In genomic region chr6:42282865-42283528, GRCm38 (mm10) we compare ENCODE assay signal across 21 mouse cellular contexts. TPM values are rescaled to one million over a fixed set of nuclear protein-coding genes. Genes with fewer than 3 reads are reported as not detected.
DNase-seq lines count a peak whose midpoint lies in the region; ATAC-seq lines count a peak whose summit lies in the region.
"Had no signal": no experiment of that assay in that cellular context is flagged by ENCODE, and none has a peak within 500 bp of the region (broad histone marks: within the 10 kb centered on the region; RNA-seq: fewer than 3 reads in every experiment).

No protein-coding gene starts in this region.

- no peak overlapping the region for H3K4me3 ChIP-seq in forebrain, embryonic 15.5 days
- H3K4me3 ChIP-seq in forebrain, embryonic 10.5 days, result no peak overlapping the region
- H3K4me3 ChIP-seq in kidney, embryonic 14.5 days (ENCODE audit: low read length), result no peak overlapping the region
- H3K4me3 ChIP-seq: erythroblast, embryonic 14.5 days; liver, embryonic 15.5 days; neural tube, embryonic 13.5 days; stomach, embryonic 15.5 days had no signal

- no peak overlapping the region for H3K4me2 ChIP-seq in forebrain, embryonic 15.5 days (replicated peaks)
- no peak overlapping the region for H3K4me2 ChIP-seq in kidney, embryonic 14.5 days (replicated peaks; ENCODE audit: low read depth, low read length)
- H3K4me2 ChIP-seq: liver, embryonic 15.5 days; neural tube, embryonic 13.5 days; stomach, embryonic 15.5 days had no signal

- no peaks in the 10 kb centered on the region for H3K4me1 ChIP-seq in forebrain, embryonic 15.5 days
- no peaks in the 10 kb centered on the region for H3K4me1 ChIP-seq in forebrain, embryonic 10.5 days
- no peaks in the 10 kb centered on the region for H3K4me1 ChIP-seq in kidney, embryonic 14.5 days (ENCODE audit: control insufficient read depth, insufficient read depth, low read length)
- H3K4me1 ChIP-seq: liver, embryonic 15.5 days; neural tube, embryonic 13.5 days; stomach, embryonic 15.5 days had no signal

- intact Hi-C loops in heart, postnatal 10 days (cut with DNase I), result no loop called here

- 0 out of 2 replicates have a peak, but pooled peaks have one; percentile 21 for ATAC-seq in forebrain, embryonic 15.5 days (replicated peaks)
- ATAC-seq in kidney, embryonic 14.5 days (ENCODE audit: low FRiP score, low TSS enrichment), result 0 out of 2 replicates have a peak, but pooled peaks have one; percentile 24
- no peak; the same call in 1 of the 2 replicates for ATAC-seq in megakaryocyte progenitor cell, adult 5-6 weeks (replicated peaks; ENCODE audit: poor library complexity)

- 85% methylated on average over 5 of the region's 5 CpGs for WGBS in forebrain, embryonic 15.5 days
- 88% methylated on average over 5 of the region's 5 CpGs for WGBS in forebrain, embryonic 10.5 days
- 71% methylated on average over 5 of the region's 5 CpGs for WGBS in kidney, embryonic 14.5 days

- H3K9ac ChIP-seq in forebrain, embryonic 15.5 days (replicated peaks), result no peak overlapping the region
- H3K9ac ChIP-seq in kidney, embryonic 14.5 days (ENCODE audit: low read depth, low read length), result no peak overlapping the region
- H3K9ac ChIP-seq: liver, embryonic 15.5 days; neural tube, embryonic 13.5 days; stomach, embryonic 15.5 days had no signal

- peaks cover 74% of the 10 kb centered on the region for H3K36me3 ChIP-seq in forebrain, embryonic 15.5 days
- peaks cover 91% of the 10 kb centered on the region for H3K36me3 ChIP-seq in forebrain, embryonic 10.5 days (replicated peaks)
- H3K36me3 ChIP-seq in kidney, embryonic 14.5 days (ENCODE audit: control insufficient read depth, insufficient read depth, low read length), result peaks cover 54% of the 10 kb centered on the region

- no peaks in the 10 kb centered on the region for H3K9me3 ChIP-seq in forebrain, embryonic 15.5 days
- no peaks in the 10 kb centered on the region for H3K9me3 ChIP-seq in forebrain, embryonic 10.5 days
- no peaks in the 10 kb centered on the region for H3K9me3 ChIP-seq in kidney, embryonic 14.5 days (ENCODE audit: control insufficient read depth, low read length)
- H3K9me3 ChIP-seq: liver, embryonic 15.5 days; neural tube, embryonic 13.5 days; stomach, embryonic 15.5 days had no signal

- H3K27me3 ChIP-seq in forebrain, embryonic 15.5 days, result no peaks in the 10 kb centered on the region
- no peaks in the 10 kb centered on the region for H3K27me3 ChIP-seq in forebrain, embryonic 10.5 days (ENCODE audit: poor library complexity, severe bottlenecking)
- H3K27me3 ChIP-seq in kidney, embryonic 14.5 days (ENCODE audit: control insufficient read depth, insufficient read depth, low read length), result no peaks in the 10 kb centered on the region
- H3K27me3 ChIP-seq: liver, embryonic 15.5 days; neural tube, embryonic 13.5 days; stomach, embryonic 15.5 days had no signal

- no peak overlapping the region for H3K27ac ChIP-seq in forebrain, embryonic 15.5 days (replicated peaks)
- H3K27ac ChIP-seq in forebrain, embryonic 10.5 days, result no peak overlapping the region
- no peak overlapping the region for H3K27ac ChIP-seq in kidney, embryonic 14.5 days (ENCODE audit: low read depth, low read length)
- H3K27ac ChIP-seq: liver, embryonic 15.5 days; neural tube, embryonic 13.5 days; stomach, embryonic 15.5 days had no signal

- no peak for DNase-seq in forebrain, embryonic 10.5 days (ENCODE audit: extremely low spot score, low spot score)
- no peak for DNase-seq in kidney, adult 9 months
- DNase-seq in gastrocnemius, postnatal 25 days, result peak; percentile 44
- peak; percentile 47 to 64 for DNase-seq in heart, postnatal 10 days
- no peak for DNase-seq in right cerebral cortex, postnatal 25 days
- DNase-seq: adrenal gland, adult 2 months; cerebellum, adult 9-10 months; embryo, embryonic 11 days; kidney, postnatal 25 days; thymus, postnatal 36 days had no signal

RNA-seq across cellular contexts. Expression of gene Clcn1, which starts 3.5 kb away (rescaled TPM):
- polyA plus RNA-seq in forebrain, embryonic 15.5 days (2015; fragmentation: Nextera tagmentation; extraction: Ambion mirVana), result 2.2 and 2.3 TPM in 2 replicates
- 1.2 and 1.5 TPM in 2 replicates for polyA plus RNA-seq in forebrain, embryonic 10.5 days (2016; fragmentation: Nextera tagmentation; extraction: Ambion mirVana)
- polyA plus RNA-seq in kidney, embryonic 14.5 days (2014; fragmentation: Nextera tagmentation; extraction: Ambion mirVana), result 0.20 TPM in 2 replicates
- 100 to 1,000 TPM; 105 to 116 TPM for total RNA-seq in gastrocnemius, postnatal 25 days (2021)
- total RNA-seq in heart, postnatal 10 days (2021), result 1 to 10 TPM; 1.3 to 1.9 TPM
- 0.12 TPM in 1 of 2 replicates, not detected in the other for total RNA-seq in megakaryocyte progenitor cell, adult 5-6 weeks (2015)
- total RNA-seq in megakaryocyte progenitor cell, adult 5-6 weeks (2017), result not detected in 2 replicates
- polyA plus RNA-seq: erythroblast, embryonic 14.5 days had no signal

RNA-seq across cellular contexts. Expression of gene Casp2, which starts 18.2 kb away (rescaled TPM):
- 61.4 and 62.7 TPM in 2 replicates for polyA plus RNA-seq in forebrain, embryonic 15.5 days (2015; fragmentation: Nextera tagmentation; extraction: Ambion mirVana)
- 80.3 and 83.9 TPM in 2 replicates for polyA plus RNA-seq in forebrain, embryonic 10.5 days (2016; fragmentation: Nextera tagmentation; extraction: Ambion mirVana)
- 46.1 and 66.5 TPM in 2 replicates for polyA plus RNA-seq in kidney, embryonic 14.5 days (2014; fragmentation: Nextera tagmentation; extraction: Ambion mirVana)
- 1 to 10 TPM; 5.0 to 5.1 TPM for total RNA-seq in gastrocnemius, postnatal 25 days (2021)
- 10 to 100 TPM; 19.6 to 31.8 TPM for total RNA-seq in heart, postnatal 10 days (2021)
- 68.5 and 72.1 TPM in 2 replicates for total RNA-seq in megakaryocyte progenitor cell, adult 5-6 weeks (2015)
- 54.7 and 58.5 TPM in 2 replicates for total RNA-seq in megakaryocyte progenitor cell, adult 5-6 weeks (2017)

RNA-seq across cellular contexts. Expression of gene Tmem139, which starts 21.2 kb away (rescaled TPM):
- 0.22 and 0.24 TPM in 2 replicates for polyA plus RNA-seq in forebrain, embryonic 15.5 days (2015; fragmentation: Nextera tagmentation; extraction: Ambion mirVana)
- 0.36 and 0.41 TPM in 2 replicates for polyA plus RNA-seq in forebrain, embryonic 10.5 days (2016; fragmentation: Nextera tagmentation; extraction: Ambion mirVana)
- 2.6 and 3.0 TPM in 2 replicates for polyA plus RNA-seq in kidney, embryonic 14.5 days (2014; fragmentation: Nextera tagmentation; extraction: Ambion mirVana)
- total RNA-seq in gastrocnemius, postnatal 25 days (2021), result not detected
- not detected for total RNA-seq in heart, postnatal 10 days (2021)
- not detected in 2 replicates for total RNA-seq in megakaryocyte progenitor cell, adult 5-6 weeks (2015)
- not detected in 2 replicates for total RNA-seq in megakaryocyte progenitor cell, adult 5-6 weeks (2017)
- total RNA-seq: layer of hippocampus, postnatal 14 days; left cerebral cortex, postnatal 25 days; midbrain, postnatal 0 days had no signal
- polyA plus RNA-seq: brain, embryonic 14.5 days; erythroblast, embryonic 14.5 days had no signal

RNA-seq across cellular contexts. Expression of gene Gstk1, which starts 37.3 kb away (rescaled TPM):
- 10.7 and 12.0 TPM in 2 replicates for polyA plus RNA-seq in forebrain, embryonic 15.5 days (2015; fragmentation: Nextera tagmentation; extraction: Ambion mirVana)
- polyA plus RNA-seq in forebrain, embryonic 10.5 days (2016; fragmentation: Nextera tagmentation; extraction: Ambion mirVana), result 18.3 and 18.5 TPM in 2 replicates
- polyA plus RNA-seq in kidney, embryonic 14.5 days (2014; fragmentation: Nextera tagmentation; extraction: Ambion mirVana), result 33.3 and 37.2 TPM in 2 replicates
- total RNA-seq in gastrocnemius, postnatal 25 days (2021), result 10 to 100 TPM; 29.6 to 39.7 TPM
- total RNA-seq in heart, postnatal 10 days (2021), result 10 to 100 TPM; 29.3 to 32.6 TPM
- 14.8 and 15.8 TPM in 2 replicates for total RNA-seq in megakaryocyte progenitor cell, adult 5-6 weeks (2015)
- total RNA-seq in megakaryocyte progenitor cell, adult 5-6 weeks (2017), result 4.0 and 5.3 TPM in 2 replicates

RNA-seq across cellular contexts. Expression of gene Fam131b, which starts 41.4 kb away (rescaled TPM):
- 5.4 and 6.2 TPM in 2 replicates for polyA plus RNA-seq in forebrain, embryonic 15.5 days (2015; fragmentation: Nextera tagmentation; extraction: Ambion mirVana)
- 1.5 and 1.6 TPM in 2 replicates for polyA plus RNA-seq in forebrain, embryonic 10.5 days (2016; fragmentation: Nextera tagmentation; extraction: Ambion mirVana)
- polyA plus RNA-seq in kidney, embryonic 14.5 days (2014; fragmentation: Nextera tagmentation; extraction: Ambion mirVana), result 0.05 and 0.11 TPM in 2 replicates
- total RNA-seq in gastrocnemius, postnatal 25 days (2021), result under 1 TPM; 0.41 to 0.54 TPM
- total RNA-seq in heart, postnatal 10 days (2021), result 1 to 10 TPM; 1.2 to 1.6 TPM
- not detected in 2 replicates for total RNA-seq in megakaryocyte progenitor cell, adult 5-6 weeks (2015)
- total RNA-seq in megakaryocyte progenitor cell, adult 5-6 weeks (2017), result not detected in 2 replicates
- polyA plus RNA-seq: erythroblast, embryonic 14.5 days; liver, embryonic 15.5 days had no signal

Comparison
In these comparisons a context has a peak if more than half of its experiments do, and no peak if none do; other contexts are left out.
1. DNase-seq: peak in gastrocnemius, postnatal 25 days (single experiment) and heart, postnatal 10 days (2 of 2); none in forebrain, embryonic 10.5 days (single experiment), kidney, adult 9 months (single experiment) and right cerebral cortex, postnatal 25 days (single experiment).
2. RNA of gene Clcn1, which starts 3.5 kb away (total RNA-seq): 105 to 116 TPM in gastrocnemius, postnatal 25 days; 1.3 to 1.9 TPM in heart, postnatal 10 days and 0.12 TPM in megakaryocyte progenitor cell, adult 5-6 weeks; every median in the first group is over 10 times any median in the second.